Mouse (Mus musculus) skeletal muscle tissue, adult 2 months (tissue): ENCODE results near the gene Nlrp6.

Experiments used
- DNase-seq: peaks from one replicate; pipeline ENCODE4 v3.0.0-alpha.2; 2012; ENCODE audit warnings: low read depth, low spot score

Gene Nlrp6

DNA sequence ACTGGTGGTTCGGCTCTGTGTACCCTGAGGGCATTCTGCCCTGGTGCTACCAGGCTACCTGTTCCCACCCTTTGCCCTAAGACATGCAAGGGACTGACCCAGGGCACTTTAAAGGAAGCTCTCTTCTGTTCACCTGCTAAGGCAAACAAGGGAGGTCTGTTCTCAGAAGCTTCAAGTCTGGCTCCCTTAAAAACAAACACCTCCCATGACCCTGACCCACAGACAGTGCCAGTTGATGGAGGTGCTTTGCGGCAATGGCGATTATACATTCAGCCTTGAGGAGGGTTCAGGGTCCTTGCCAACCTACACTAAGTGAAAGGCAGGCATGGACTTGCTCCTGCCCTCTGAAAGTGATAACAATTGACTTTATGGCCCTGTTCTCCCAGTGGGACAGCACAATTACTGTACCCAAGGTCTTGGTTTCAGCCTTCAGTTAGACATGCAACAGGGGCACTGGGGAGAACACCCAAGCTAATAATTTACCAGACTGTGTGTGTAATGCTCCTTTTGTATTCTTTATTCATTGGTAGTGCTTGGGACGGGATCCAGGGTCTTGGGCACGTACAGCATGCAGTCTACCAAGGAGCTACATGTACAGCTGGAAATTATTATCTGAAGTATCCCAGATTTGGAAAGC, 7.7 kb upstream of the Nlrp6 start:
- no peak for DNase-seq

DNA sequence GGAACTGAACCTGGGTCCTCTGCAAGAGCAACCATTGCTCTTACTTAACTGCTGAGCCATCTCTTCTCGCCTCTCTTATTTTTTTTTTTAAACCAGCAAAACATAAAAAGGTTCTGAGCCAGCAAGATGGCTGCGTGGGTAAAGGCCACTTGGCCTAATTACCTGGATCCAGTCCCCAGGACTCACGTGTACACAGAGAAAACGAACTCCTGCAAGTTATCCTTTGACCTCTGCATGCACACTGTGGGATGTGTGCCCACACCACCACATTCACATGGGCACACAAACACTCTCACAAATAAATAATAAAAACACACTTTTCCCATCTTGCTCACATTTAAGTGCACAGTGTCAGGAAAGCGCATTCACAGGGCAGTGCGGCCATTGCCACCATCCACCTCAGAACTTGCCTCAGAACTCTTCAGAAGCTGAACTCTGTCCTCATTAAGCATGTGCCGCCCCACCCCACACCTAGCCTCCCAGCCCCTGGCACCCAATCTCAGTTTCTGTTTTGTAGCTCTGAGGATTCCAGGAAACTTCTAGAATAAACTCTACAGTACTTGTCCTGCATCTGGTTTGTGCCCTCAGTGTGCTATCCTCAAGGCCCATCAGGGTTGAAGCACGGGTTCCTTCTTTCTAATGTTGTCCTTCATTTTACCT, 6.5 kb upstream of the Nlrp6 start:
- DNase-seq = no peak

DNA sequence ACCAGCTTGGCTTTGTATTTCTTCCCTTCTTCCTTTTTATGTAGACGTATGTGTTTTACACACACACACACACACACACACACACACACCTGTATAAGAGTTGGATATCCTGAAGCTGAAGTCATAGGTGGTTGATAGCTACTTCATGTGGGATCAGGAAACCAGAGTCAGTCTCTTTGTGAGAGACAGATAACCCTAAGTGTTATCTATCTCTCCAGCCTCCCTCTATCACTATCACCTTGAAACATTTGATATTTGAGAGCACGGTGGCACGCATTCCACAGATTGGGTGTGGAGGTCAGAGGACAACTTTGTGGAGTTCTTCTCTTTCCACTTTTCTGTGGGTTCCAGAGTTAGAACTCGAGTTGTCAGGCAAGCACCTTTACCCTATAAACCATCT, 791 bp upstream of the Nlrp6 start:
- no peak for DNase-seq

DNA sequence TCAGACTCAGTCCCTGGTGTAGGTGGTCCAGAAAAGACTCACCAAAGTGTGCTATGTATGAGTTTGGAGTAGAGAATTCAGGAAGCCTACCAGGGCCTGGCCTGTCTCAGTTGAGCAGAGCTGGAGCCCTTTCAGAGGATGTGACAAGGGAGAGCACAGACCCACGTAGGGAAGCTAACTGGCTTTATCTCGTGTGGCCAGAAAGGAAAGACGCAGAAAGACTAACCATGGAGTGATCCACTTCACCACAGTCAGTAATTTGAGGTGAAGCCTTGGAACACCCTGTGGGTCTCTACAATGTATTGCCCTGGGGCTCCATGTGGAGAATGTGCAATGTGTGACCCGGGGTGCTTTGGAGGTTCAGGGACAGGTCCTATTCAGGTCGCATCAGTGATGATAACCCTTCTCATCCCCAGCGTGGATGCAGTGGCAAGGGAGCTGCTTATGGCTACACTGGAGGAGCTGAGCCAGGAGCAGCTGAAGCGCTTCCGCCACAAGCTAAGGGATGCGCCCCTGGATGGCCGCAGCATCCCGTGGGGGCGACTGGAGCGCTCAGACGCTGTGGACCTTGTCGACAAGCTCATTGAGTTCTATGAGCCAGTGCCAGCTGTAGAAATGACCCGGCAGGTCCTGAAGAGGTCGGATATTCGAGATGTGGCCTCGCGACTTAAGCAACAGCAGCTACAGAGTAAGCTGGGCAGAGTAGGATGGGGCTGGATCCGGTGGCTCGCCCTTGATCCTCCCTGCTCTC, 698 bp downstream of the Nlrp6 start:
- no peak for DNase-seq

DNA sequence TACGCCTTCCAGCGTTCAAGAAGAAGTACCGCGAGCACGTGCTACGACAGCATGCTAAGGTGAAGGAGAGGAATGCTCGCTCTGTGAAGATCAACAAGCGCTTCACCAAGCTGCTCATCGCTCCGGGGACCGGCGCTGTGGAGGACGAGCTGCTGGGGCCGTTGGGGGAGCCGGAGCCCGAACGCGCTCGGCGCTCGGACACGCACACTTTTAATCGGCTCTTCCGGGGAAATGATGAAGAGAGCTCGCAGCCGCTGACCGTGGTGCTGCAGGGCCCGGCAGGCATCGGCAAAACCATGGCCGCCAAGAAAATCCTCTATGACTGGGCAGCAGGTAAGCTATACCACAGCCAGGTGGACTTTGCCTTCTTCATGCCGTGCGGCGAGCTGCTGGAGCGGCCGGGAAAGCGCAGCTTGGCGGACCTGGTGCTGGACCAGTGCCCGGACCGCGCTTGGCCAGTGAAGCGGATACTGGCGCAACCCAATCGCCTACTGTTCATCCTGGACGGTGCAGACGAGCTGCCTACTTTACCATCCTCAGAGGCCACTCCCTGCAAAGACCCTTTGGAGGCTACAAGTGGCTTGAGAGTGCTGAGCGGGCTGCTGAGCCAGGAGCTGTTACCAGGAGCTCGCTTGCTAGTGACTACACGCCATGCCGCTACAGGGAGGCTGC, 1.8 kb downstream of the Nlrp6 start:
- no peak for DNase-seq

DNA sequence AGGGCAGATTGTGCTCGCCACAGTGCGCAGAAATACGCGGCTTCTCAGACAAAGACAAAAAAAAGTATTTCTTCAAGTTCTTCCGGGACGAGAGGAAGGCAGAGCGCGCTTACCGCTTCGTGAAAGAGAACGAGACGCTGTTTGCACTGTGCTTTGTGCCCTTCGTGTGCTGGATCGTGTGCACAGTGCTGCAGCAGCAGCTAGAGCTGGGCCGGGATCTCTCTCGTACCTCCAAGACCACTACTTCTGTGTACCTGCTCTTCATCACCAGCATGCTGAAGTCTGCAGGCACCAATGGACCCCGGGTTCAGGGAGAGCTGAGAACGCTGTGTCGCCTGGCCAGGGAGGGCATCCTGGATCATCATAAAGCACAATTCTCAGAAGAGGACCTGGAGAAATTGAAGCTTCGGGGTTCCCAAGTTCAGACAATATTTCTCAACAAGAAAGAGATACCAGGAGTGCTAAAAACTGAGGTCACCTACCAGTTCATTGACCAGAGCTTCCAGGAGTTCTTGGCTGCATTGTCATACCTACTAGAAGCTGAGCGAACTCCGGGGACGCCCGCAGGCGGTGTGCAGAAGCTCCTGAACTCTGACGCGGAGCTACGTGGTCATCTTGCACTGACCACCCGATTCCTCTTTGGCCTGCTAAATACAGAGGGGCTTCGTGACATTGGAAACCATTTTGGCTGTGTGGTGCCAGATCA, 2.5 kb downstream of the Nlrp6 start:
- DNase-seq = no peak

DNA sequence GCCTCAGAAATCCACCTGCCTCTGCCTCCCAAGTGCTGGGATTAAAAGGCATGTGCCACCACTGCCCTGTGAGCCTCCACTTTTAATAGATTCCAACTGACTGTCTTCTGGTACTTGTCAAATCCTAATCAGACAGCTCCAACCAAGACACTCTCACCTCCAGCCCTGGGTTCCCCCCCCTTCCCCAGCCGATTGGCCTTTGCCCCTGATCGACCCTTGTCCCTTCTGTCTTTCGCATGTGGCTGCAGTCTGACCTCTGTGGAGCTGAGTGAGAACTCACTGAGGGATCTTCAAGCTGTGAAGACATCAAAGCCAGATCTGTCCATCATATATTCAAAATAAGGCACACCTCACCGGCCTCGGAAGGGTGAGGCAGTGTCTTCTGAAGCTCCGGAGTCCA, 6.5 kb downstream of the Nlrp6 start:
- DNase-seq = no peak

DNA sequence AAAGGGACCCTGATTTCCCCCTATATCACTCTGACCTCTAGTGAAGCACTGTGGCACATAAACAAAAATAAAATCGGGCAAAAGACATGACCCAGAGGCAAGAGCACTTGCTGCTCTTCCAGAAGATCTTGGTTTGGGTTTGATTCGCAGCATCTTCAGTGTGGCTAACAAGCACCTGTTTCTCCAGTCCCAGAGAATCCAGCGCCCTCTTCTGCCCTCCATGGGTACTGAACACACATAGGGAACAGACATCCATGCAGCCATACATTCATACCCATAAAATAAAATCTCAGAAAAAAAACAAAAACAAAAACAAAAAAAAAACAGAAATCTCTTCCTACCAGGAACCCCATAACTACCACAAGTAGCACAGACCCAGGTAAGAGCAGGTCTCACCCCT, 17.7 kb downstream of the Nlrp6 start:
- DNase-seq = no peak

DNA sequence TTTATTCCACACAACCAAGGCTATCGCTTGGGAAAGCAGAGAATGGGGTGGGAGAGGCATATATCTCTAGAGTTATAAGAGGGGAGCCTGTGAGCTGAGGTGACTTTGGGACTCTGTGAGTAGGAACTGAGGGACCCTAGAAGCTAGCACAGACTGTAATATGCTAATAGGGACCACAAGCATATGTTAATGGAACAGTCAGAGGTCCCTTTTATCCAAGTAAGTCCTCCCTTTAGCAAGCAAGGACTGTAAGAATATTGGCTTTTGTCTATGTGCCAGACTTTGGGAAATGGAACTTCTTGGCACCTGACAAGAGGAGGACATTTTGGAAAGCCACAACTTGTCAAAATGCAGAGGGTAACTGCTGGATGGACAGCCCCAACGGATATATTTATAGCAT, 18.2 kb downstream of the Nlrp6 start:
- no peak for DNase-seq

DNA sequence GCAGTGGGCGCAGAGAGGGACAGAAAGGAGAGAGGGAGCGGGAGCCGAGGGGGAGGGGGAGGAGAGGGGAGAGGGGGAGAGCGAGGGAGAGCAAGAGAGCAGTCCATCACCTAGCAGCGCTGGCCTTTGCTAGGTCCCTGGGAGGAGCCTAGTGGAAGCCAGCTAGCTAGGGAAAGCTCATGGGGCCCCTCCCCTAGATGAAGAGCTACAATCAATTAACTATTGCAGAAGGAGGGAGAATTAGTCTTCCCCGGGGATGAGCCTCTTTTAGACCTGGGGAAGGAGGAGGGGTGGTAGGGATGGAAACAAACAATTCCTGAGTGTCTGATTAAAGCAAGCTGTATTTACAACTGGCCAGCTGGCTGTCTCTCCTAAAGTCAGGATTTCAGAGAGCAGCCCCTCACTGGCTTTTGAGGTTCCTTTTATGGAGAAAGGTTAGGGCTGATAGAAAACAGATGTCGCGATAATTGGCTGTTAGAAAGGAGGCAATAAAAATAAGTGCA, 19.0 kb downstream of the Nlrp6 start:
- no peak for DNase-seq

DNA sequence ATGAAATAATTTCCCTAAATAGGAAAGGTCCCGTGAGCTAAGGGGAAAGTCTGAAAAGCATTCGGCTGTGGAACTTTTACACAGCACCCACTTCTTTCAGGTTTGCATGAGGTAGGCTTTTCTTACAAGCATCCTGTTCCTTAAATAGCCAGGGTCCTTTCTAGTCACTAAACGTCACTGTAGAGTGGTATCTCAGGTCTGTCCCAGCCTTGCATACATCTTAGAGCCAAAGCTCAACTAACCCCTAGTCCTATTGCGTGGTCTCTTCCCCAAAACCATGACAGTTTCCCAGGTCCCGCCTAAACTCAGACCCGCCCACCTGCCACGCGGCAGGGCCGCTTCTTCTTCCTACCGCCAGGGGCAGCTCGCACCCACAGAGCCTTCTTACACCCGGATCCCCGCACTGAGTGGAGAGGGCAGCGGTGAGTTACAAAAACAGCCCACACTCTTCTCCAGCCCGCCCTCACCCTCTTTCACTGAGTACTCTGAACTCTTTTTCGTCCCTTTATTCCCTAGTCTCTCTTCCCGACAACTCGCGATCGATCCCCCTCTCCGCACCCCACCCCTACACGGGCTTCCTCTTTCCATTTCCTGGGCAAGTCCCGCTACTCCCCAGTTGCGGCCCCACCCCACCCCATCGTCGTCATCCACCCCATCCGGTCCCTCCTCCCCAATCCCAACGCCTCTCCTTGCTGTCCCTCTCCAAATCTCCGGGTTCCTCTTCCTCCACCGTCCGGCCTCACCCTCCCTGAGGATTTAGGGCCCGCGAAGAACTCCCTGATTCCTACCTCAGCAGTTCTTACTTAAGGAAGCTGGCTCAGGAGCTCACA, 20.7 kb downstream of the Nlrp6 start, which contains the start of gene Pgghg:
Pgghg (plus strand) TSS at position 170 of the 830 bp plus-strand sequence.
- DNase-seq = peak; percentile 92

DNA sequence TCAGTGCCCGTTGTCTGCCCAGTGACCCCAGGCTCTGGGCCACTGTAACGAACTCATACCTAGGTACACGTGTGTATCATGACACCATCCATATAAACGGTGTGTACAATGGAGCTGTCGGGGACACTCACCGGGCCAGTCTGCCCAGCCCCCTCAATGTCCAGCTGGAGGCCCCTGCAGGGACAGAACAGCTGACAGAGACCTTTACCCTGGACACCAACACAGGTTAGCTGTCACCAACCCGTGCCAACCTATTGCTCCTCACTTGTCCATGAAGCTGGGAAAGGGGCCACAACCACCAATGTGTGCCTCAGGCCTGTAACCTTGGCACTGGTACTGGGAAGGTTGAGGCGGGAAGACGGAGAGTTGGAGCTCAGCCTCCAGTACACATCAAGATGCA, 21.6 kb downstream of the Nlrp6 start:
- no peak for DNase-seq

DNA sequence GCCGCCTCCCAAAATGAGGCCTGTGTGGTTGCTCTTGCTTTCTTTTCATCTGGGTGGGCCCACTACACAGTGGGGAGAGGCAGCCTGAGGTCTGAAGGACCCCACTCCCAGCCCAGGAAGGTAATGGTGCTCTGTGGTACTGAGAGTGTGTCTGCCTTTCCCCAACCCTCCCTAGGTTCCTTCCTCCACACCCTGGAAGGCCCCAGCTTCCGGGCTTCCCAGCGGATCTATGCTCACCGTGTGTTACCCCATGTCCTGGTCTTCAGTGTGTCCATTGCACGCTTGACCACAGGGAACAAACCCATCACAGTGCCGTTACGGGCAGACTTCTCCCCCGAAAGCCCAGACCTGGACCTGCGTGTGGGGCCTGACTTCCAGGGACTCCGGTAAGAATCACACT, 22.1 kb downstream of the Nlrp6 start:
- no peak for DNase-seq

DNA sequence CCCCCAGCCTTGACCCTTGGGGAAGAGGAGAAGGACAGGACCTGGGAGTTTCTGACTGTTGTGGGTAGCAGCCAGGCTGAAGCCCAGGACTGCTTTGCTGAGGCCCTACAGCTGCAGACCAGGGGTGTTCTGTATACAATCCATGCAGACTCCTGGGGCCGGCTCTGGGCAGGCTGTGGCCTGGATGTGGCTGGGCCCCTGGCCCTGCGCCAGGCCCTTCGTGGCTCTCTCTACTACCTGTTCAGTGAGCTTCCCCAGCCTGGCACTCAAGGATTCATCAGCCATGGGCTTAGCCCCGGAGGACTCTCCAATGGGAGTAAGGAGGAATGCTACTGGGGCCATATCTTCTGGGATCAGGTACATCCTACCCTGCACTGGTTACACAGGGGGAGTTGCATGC, 22.7 kb downstream of the Nlrp6 start:
- no peak for DNase-seq

DNA sequence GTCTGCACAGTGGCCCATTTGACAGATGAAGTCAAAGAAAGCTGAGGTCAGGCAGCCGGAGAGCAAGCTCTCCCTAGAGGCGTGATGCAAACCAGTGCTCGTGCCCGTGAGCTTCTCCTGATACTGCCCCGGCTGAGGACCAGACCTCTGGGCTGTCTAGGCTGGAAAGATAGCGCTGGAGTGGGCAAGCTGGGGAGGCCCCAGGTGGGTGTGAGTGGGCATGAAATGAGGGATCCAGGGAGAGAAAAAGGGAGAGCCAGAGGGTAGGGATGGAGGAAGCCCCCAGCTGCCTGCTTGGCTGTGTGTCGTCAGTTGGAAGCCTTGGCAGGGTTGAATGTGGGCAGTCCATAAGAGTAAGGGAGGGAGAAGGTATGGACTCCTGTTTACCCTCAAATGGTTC, 23.5 kb downstream of the Nlrp6 start:
- no peak for DNase-seq

DNA sequence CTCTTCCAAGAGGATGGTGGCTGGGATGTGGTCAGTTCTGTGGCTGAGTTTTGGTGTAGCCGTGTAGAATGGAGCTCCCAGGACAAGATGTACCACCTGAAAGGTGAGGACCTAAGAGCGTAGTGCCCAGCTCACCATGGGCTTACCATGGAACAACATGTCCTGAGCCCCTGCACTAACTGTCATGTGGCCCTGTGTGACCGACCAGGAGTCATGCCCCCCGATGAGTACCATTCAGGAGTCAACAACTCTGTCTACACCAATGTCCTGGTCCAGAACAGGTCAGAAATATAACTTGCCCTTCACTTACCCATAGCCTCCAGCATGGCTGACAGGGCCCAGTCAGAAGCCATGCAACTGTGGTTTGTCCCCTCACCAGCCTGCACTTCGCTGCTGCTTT, 24.5 kb downstream of the Nlrp6 start:
- DNase-seq = no peak

DNA sequence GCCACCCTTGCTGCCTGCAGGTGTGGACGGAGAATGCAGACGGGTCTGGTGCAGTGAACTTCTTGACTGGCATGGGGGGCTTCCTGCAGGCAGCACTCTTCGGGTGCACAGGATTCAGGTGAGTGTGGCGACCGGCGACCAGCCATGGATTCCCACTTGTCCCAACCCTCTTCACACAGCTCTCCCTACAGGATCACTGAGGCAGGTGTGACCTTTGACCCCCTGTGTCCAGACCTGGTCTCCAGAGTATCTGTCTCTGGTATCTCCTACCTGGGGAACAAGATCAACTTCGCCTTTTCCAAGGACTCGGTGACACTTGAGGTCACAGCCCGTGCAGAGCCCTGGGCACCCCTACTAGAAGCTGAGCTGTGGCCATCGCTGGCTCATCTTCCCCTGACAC, 25.6 kb downstream of the Nlrp6 start:
- DNase-seq = no peak

DNA sequence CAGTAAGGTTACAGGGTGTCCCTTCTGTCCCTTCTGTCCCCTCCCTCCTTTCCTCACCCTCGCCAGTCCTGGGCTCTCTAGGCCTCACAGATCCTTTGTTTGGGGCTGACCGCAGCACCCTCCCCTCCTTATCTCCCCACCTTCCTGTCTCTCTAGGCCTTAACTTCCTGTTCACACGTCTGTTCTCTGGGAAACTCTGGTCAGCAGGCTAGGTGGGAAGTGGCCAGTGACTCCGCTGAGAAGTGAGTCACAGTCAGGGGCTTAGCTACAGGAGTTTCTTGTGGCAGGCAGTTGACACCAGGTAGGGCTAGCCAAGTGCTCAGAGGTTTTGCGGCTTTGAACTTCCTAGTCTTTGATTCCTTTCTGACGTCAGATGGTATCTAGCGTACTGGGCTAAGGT, 26.3 kb downstream of the Nlrp6 start:
- DNase-seq = no peak

DNA sequence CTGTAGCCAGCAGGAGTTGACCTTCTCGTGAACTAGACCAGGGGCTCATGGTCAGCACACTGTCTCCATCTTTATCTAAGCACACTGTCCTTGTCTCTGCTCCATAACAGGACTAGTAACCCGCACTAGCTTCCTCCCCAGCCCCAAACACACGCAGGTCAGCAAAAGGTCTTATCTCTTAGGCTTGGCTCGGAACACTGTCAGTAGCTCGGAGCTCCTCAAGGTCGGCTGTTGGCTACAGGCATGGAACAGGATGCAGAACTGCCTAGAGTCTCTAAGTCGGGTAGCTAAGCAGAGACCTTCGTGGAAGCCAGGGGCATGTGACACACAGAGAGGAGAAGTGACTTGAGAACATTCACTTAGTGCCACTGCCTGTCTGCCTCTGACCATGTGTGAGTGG, 27.5 kb downstream of the Nlrp6 start:
- no peak for DNase-seq

DNA sequence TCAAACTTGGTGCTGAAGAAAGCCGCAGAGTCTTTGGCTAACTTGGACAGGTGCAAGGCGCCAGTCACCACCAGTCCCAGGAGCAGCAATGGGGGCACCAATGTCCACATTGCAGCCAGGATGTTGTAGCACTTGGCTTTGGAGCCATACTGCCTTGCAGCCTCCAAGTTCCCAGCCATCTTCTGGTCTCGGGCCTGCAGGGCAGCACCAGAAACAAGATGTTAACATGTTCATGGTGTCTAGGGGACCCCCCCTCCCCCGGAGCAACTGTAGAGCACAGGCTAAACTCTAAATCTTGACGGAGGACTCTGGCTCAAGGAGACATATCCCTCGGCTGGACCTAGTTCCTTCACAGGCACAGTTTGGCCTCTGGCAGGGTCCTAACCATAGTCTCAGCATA, 28.6 kb downstream of the Nlrp6 start:
- no peak for DNase-seq
